Mouse (Mus musculus) brain, adult 2 months (tissue): ENCODE measurements around the gene Rbbp4.

Source experiments
- DNase-seq: peaks from one replicate; pipeline ENCODE4 v3.0.0; 2011; ENCODE audit warnings: low read depth, low spot score

The Rbbp4 gene

DNA sequence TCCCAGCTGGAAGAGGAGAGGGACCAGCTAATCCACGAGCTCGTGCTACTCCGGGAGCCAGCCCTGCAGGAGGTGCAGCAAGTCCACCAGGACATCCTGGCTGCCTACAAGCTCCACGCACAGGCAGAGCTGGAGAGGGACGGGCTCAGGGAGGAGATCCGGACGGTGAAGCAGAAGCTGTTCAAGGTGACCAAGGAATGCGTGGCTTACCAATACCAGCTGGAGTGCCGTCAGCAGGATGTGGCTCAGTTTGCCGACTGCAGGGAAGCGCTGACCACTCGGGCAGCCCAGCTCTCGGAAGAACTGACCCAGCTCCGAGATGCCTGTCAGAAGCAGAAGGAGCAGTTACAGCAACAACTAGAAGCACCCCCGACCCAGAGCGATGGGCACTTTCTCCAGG lies 41.5 kb downstream of the Rbbp4 start:
- DNase-seq, result no peak

DNA sequence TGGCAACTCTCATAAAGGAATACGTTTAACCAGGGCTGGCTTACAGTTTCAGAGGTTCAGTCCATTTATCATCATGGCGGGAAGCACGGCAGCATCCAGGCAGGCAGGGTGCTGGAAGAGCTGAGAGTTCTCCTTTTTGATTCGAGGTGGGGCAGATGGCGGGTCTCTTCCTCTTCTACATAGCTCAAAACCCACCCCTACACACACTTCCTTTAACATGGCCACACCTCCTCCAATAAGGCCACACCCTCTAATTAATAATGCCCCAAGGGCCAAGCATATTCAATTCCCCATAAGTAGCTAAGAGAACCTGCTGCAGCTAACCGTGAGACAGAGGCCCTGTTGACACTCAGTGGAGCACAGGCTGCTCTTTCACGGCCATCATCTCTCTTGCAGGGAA lies 42.3 kb downstream of the Rbbp4 start:
- no peak for DNase-seq

GRCm38 (mm10) chr4:129289671-129290070 lies 45.5 kb downstream of the Rbbp4 start:
- DNase-seq, result peak; percentile 58

DNA sequence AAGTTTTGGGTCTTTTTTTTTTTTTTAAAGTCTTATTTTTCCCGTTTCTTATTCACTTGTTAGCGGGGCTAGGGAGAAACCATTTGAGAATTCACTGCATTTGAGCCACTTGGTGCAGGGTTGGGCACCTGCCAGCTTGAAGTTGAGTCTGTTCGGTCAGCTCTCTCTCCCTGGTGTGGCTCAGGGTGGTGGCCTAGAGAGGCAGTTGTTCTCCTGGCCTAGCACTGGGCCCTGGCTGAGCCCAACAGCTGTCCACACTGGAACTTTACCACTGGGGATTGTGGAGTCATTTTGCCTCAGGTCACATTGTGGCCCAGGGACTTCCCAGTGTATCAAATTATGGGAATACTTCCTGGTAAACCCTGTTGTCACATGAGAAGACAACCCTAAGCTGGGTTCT lies 47.1 kb downstream of the Rbbp4 start:
- DNase-seq, result no peak

DNA sequence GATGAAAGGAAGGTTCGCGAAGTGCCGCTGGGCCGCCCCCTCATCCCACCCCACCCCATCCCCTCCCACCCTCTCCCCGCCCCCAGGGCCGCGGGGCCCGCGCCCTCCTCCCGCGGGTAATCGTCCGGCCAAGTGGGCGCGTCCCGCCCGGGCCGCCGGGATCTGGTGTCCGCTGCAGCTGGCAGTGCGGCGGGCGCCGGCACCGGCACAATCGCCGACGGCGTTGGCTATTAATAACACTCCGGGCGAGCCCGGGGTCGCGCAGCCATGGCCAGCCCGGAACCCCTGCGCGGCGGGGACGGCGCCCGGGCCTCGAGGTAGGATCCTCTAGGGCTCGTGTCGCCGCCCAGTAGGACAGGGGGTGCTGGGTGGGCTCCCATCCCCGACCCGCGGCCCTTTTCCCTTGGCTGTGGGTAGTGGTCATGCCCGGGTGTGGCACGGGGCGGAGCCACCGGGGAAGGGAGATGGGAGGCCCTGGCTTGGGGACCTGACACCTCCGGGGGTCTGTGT lies 47.6 kb downstream of the Rbbp4 start, which contains the start of gene Sync:
TSS of gene Sync (plus strand) at position 146 of the 510 bp plus-strand sequence.
- DNase-seq, result no peak

- DNase-seq, result no peak
Observed at GRCm38 (mm10) chr4:129286683-129287471, 48.3 kb downstream of the Rbbp4 start.

- DNase-seq, result no peak
Observed at GRCm38 (mm10) chr4:129286001-129286682, 49.0 kb downstream of the Rbbp4 start.

- DNase-seq, result no peak
Observed at GRCm38 (mm10) chr4:129284685-129285084, 50.5 kb downstream of the Rbbp4 start.

- DNase-seq, result no peak
Observed at GRCm38 (mm10) chr4:129283226-129283625, 51.9 kb downstream of the Rbbp4 start.

DNA sequence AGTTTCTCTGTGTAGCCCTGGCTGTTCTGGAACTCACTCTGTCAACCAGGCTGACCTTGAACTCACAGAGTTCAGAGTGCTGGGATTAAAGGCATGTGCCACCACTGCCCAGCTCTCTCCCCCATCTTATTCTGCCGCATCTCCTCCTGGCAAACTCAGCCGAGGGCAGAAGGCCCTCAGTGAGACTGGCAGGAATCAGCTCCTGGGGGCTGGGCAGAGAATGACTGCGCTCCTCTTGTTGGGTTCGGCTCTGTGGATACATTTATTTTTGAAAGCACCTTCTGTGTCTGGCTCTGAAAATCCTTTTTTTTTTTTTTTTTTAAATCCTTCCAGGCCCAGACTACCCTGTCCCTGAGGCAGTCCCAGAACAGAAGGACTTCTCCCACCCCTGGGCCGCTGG lies 52.4 kb downstream of the Rbbp4 start:
- DNase-seq, result no peak

- peak; percentile 94 for DNase-seq
Observed at GRCm38 (mm10) chr4:129276453-129276865, 58.7 kb downstream of the Rbbp4 start.

- peak; percentile 98 for DNase-seq
Observed at GRCm38 (mm10) chr4:129272756-129273046, 62.5 kb downstream of the Rbbp4 start.

DNA sequence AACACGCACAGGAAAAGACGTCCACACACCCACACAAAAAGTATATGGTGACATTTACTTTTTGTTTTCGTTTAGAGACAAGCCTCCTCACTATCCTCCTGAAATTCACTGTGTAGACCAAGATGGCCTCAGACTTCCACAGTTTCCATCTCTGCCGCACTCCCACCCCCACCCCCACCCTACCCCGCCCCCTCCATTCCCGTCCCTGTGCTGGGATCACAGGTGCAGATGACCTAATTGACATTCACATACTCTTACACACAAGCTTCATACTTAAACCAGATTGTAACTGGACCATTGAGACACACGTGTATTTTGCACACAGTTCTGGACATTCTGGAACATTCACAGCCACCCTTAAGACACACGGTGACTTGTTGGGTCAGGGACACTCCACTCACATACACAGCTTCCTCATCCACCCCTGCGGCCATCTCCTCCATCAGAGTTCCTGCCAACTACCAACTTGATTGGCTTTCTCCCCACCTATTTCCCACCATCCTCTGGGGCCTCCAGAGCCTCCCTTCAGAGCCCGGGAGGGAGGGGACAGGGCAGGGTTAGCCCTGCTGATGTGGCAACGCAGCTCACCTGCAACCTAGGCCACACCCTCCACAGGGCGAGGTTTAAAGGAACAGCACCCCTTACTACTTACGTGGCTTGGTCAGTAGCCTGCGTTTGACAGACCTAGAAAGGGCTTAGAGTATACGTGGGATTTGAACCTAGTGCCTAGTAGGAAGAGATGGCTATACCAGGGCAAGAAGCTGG lies 63.0 kb downstream of the Rbbp4 start:
- no peak for DNase-seq

DNA sequence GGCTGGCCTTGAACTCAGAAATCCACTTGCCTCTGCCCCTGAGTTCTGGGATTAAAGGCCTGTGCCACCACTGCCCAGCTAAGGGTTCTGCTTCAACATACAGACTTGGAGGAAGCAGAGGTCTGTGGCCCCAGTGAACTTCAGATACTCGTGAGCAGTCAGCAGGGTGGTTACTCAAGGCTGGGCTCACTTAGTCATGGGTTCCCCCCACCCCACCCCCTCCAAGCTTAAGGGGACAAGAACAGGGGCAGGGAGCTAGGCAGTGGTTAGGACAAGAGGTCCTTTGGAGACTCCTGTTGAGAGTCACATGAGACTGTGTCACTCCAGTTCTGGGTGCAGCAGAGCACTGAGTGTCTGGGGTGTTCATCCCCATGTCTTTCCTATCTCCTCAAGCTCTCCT lies 66.5 kb downstream of the Rbbp4 start:
- no peak for DNase-seq

DNA sequence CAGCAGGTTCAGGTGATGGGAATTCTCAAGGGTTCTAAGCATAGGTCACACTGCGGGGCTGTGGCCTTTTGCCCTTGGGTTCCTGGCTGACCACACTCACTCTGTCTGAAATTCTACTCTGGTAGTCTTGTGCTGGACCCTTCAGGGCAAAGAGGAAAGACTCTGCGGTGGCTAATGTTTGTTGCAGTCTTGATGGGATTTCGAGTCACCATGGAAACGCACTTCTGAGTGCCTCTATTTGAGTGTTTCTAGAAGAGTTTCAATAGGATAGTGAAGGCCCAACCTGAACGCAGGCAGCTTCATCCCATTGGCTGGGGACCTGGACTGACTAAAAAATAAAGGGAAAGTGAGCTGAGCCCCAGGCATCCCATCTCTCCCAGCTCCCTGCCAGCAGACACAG lies 68.3 kb downstream of the Rbbp4 start:
- no peak for DNase-seq

DNA sequence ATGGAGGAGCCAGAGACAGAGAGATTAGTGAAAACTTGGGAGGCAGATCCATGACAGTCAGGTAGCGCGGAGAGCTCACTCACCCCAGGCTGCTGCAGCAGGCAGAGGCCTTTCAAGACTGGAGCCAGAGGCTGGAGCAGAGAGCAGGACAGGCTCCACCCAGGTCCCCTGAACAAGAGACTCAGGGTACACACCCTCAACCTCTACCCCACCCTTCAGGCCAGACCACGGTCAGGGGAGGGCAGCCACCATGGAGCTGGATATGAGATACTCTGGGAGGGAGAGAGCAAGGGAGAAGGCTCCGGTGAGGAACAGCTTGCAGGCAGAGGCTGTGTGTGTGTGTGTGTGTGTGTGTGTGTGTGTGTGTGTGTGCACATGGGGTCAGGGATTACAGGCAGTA lies 69.0 kb downstream of the Rbbp4 start:
- DNase-seq, result no peak

- DNase-seq, result peak; percentile 93
Observed at GRCm38 (mm10) chr4:129263225-129264021, 71.7 kb downstream of the Rbbp4 start.

DNA sequence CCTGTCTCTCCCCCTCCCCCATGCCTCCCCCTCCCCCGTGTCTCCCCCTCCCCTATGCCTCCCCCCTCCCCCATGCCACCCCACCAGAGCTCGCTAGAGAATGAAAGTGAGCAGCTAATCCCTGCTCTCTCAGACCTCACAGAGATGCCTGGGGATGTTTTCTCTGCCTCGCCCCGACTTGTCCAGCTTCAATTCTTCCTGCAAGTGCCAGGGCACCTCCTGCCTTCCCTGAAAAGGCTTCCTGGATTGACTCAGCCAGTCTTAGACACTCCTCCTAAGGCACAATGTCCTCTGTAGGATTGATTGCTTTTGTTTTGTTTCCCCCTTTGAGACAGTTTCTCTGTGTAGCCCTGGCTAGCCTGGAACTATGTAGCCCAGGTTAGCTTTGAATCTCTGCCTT lies 74.0 kb downstream of the Rbbp4 start, which contains the start of gene C77080:
TSS of gene C77080 (minus strand) at position 209 of the 400 bp plus-strand sequence.
- DNase-seq, result no peak

DNA sequence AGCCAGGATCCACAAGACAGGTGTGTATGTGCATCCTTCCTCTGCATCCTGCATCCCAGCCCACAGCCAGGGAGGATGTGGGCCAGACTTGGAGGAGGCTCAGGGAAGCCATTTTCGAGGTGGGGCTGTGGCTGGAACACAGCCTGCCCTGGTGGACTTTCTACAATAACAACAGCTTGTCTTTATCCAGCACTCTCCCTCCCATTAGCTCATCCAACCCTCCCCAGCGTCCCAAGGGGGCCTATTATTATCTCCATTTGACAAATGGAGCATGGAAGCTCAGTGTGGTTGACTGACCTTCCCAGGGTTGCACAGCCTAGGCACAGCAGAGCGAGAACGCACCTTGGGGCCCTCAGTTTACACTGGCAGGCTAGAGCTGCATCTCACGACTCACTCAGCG lies 74.5 kb downstream of the Rbbp4 start:
- DNase-seq, result peak; percentile 32

GRCm38 (mm10) chr4:129259101-129259500 lies 76.1 kb downstream of the Rbbp4 start:
- DNase-seq, result no peak
